Mouse (Mus musculus): ENCODE measurements at regions not wholly inside any gene's neighbourhood (a gene's known extent, or its start where the extent isn't known, plus 50 kb on each side); places are given as distances from the start of the nearest gene placed in this dataset.

GRCm38 (mm10) chr1:186435336-186435972 lies 270.3 kb downstream of the Tgfb2 start:
- DNase-seq, result no peak

DNA sequence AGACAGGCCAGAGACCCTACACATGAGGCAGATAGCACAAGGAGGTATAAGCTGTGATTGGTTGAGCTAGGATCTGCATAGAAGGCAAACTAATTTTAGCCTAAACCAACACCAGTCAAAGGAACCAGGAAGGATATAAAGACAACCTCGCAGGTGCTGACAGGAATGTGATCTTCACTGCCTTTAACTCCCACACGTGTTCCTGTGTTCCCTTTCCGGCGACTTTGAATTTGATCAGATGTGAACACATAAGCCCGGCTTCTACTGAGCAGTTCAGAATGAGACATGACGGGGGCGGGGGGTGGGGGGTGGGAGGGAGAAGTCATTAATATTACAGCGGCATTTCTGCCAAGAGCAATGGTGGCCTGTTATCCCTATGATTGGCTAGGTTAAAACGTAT lies 271.0 kb downstream of the Tgfb2 start:
- DNase-seq, result no peak

DNA sequence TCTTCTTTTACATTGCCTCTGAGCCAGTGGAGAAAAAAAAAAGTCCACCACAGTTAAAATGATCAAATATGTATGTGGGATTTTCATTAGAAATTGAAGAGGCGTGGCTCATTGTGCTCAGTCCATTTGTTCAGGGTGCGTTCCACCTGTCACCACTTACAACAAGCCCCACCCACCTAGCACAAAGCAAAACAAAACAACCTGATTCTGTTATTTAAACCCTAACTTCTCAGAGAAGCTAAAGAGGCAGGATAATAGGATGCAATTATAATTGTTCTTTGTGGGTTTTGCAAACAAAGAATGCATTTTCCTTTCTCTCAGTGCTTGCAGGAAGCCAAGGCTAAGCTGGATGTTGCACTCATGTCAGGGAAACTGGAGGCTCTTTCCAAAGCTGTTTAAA lies 271.8 kb downstream of the Tgfb2 start:
- no peak for DNase-seq

DNA sequence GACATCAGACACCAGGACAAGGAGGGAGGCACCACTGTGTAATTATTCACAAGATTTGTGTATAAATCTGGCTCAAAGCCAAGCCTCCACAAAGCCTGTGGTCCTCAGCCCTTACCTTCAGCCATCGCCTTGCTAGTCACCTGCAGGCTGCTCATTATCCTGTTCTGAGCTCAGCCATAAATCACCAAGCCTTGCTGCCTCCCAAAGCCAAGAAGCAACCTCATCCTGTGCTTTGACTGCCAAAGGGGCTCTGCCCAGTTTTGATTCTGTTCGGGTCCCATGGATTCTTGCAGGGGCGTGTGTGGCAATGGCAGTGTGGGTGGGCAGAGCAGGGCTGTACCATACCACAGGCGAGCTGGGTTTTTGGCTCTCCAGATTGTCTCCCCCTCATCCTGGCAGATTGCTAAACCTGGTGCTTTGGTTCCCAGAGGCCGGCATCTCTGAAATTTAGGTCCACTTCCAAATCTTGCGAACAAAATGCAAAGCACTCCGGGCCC lies 272.6 kb downstream of the Tgfb2 start:
- DNase-seq, result no peak

DNA sequence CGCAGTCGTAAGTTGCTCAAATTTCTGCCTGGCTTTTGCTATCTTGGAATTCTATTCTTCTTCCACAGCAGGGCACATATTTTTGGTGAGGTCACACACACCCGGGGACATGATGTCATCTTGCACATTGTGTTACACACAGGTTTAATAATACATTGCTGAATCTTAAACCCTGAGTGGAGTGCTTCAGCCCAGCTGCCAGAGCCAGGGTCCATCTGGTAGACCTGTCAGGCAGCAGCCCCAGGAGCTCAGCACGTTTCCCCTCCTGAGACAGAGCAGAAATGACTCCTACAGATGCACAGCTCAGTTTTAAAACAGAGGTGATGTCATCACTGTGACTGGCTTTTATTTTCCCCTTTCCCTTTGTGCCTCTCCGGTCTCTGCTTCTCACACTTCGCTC lies 280.4 kb downstream of the Tgfb2 start:
- no peak for DNase-seq

DNA sequence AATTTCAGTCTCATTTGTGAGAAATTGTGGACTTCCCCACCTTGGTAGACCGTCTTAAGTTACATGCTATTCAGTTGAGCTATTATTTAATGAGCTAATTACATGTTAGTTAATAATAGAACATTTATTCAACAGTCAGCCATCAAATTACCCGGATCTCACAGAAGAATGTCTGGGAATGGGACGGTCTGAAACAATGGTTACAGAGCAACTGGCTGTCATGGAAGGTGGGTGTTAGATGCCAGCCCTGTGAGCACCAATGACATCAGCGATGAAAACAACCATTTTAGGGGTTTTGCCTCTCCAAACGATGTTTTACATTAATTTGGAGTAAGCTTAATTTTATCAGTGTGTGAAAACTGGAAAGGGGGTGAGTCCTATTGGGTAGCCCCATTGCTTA lies 281.7 kb downstream of the Tgfb2 start:
- no peak for DNase-seq

DNA sequence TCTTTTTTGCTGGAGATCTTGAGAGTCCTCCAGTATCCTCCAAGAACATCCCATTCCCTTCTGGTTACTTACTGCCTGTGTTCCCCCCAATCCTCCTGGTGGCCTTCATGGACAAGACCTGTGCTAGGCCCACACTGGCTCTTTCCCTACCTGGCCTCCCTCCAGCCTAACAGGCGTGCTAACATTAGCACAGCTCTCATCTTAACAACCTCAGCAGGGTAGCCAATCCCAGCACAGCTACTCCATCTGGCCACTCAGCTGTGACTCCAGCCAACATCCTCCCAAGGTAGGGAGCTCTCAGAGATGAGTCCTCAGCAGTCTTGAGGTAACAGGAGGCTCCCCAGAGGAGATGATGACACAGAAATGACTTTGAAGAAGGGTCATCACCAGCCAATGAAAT lies 288.7 kb downstream of the Tgfb2 start:
- no peak for DNase-seq

DNA sequence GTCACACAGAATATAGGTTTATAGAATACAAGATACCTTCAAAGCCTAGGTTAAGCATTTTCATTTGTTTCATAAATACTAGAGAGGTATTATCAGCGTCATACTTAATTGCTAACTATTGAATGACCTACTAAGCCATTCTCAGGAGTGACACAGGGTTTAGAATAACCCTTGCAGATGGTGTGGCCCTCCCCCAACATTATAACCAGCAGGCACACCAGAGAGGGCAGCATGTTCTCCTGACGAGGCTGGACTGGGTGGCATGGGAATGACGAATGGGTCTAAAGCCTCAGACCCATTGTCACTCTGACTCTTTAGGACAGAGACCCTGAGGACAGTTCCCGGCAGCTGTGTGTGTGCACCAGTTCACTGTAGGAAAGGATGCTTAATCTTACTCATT lies 290.5 kb downstream of the Tgfb2 start:
- no peak for DNase-seq

DNA sequence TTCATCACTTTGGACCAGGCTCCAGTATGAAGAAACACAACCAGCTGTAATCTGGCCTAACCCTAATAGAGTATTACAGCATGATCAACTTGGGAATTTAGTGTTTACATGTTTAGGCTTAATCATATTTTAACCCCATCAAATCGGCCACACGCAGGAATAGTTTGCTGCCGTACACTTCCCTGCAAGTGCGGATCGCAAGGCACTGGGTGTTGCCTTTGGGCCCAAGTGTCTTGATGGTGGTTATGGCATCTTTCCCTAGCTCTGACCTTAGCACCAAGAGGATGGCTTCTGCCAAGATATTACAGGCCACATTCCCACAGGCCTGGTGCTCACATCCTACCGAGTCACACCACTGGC lies 291.9 kb downstream of the Tgfb2 start:
- no peak for DNase-seq

DNA sequence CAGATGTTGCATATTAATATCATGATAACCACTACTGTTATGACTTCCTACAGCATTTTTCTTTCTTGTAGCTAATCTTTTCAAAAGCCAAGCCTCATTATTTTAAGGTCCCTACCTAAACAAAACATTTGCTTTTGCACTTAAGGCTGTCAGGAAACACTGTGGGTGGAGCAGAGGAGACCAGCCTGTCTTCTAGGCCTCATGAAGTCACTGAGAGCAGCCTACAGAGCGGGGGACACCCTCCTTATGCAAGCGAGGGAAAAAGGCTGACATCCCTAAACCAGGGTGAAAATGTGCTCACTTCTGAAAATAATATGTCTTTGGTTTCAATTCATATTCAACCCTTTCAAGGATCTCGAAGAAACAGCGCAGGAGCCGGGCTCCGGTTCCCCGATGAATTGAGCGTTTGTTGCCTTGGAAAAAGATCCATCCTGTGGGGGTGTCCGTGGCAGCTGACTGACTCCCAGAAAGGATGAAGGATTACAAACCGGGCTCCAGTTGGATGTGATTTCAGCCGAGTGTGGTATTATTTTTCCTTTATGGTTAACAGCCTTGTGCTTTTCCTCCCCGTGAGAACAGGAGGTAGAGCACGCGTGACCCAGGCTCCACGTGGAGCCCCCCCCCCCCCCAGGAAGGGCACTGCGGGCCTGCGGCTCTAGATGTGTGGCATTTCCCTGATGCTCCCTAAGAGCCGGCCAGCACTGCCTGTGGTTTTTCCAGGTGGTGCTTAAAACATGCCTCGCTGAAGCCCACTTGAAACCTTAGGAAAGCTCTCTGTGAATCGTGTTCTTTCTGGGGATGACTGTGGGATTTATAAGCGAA lies 292.5 kb downstream of the Tgfb2 start:
- DNase-seq, result peak; percentile 18

DNA sequence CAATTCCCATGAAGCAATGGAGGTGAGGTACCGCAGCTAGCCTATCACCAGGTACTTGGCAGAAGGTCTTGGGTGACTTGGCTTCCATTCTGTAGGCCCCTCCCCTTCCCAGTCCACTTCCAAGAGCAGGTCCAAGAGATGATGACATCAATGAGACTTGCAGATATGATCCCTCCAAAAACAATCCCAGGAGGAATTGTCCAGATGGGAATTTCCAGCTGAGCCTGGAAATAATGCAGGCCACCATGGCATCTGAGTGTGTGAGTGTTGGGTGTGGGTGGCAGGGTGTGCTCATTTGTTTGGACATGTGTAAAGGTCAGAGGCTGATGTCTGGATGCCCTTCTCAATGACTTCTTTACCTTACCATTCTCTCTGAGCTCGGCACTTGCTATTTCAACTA lies 293.5 kb downstream of the Tgfb2 start:
- DNase-seq, result no peak

DNA sequence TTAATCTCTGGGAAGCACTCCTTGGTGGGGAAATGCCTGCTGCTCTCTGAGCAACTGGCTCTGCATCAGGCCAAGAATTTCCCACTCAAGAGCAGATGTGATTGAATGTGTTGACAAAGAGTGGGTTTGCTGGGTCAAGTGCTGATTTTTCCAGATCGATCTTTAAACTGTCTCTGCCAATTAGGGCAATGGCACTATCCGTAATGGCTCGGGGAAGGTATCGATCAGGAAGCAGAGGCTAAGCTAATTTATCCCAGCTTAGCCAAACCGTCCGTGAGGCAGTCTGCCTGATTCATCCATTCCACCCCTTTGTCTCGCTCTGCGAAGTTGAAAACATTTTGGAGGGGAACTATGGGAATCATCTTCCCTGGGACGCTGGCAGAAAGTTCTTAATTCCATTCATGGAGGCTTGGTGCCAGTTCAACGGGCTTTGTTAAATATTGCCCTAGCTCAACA lies 291.9 kb upstream of the Lyplal1 start:
- no peak for DNase-seq

GRCm38 (mm10) chr1:186407656-186408055 lies 290.5 kb upstream of the Lyplal1 start:
- DNase-seq, result peak; percentile 13

GRCm38 (mm10) chr1:186405693-186406092 lies 288.6 kb upstream of the Lyplal1 start:
- no peak for DNase-seq

DNA sequence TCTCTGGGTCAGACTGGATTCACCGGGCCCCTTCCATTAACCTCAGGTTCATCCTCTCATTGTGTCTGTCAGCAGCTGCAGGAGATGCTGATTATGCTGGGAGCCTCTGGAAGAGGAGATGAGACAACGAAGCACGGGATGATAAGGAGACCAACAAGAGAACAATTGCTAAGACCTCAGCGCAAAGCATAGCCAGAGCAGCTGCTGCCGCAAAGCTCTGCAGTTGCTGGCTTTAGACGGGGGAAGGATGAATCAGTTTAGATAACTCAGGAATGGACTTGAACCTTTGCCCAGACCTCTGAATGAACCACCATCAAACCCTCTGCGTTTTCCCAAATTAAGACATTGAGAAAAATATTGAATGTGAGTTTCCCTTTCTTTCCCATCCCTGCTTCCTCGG lies 282.7 kb upstream of the Lyplal1 start:
- peak; percentile 29 for DNase-seq

GRCm38 (mm10) chr1:186393005-186393404 lies 275.9 kb upstream of the Lyplal1 start:
- DNase-seq, result peak; percentile 24

DNA sequence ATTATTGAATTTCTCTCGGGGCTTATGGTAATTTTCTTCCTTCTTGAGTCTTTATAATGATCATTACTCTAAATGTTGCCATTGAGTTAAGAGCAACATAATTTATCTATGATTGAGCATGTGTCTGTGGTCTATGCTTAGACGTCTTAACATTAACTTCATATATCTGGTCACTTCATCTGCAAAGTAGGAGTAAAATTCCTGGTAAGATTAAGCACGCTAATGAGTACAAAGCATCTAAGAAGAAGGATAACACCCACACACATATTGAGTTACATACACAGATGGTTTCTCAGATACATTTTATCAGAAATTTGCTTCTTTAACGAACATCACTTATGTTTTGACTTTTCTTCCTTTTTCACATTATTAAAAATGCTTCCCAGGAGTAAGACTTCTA lies 267.3 kb upstream of the Lyplal1 start:
- no peak for DNase-seq

DNA sequence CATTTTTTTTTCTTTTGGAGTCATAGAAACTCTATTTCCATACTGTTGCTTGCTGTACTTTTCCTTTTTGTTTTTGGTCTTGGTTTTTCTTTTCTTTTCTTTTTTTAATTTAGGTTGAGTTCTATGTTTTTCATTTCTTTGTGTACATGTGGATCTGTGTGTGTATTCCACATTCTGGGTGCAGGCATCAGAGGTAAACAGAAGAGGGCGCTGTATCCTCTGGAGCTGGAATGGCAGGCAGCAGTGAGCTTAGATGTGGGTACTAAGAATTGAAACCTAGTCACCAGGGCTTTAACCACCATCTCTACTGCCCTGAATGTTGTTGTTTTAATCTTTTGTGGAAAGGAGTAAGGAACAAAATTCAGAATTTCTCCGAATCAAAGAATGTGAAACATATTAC lies 266.3 kb upstream of the Lyplal1 start:
- DNase-seq, result no peak

- no peak for DNase-seq
Measured at GRCm38 (mm10) chr1:186383006-186383405, 265.9 kb upstream of the Lyplal1 start.

DNA sequence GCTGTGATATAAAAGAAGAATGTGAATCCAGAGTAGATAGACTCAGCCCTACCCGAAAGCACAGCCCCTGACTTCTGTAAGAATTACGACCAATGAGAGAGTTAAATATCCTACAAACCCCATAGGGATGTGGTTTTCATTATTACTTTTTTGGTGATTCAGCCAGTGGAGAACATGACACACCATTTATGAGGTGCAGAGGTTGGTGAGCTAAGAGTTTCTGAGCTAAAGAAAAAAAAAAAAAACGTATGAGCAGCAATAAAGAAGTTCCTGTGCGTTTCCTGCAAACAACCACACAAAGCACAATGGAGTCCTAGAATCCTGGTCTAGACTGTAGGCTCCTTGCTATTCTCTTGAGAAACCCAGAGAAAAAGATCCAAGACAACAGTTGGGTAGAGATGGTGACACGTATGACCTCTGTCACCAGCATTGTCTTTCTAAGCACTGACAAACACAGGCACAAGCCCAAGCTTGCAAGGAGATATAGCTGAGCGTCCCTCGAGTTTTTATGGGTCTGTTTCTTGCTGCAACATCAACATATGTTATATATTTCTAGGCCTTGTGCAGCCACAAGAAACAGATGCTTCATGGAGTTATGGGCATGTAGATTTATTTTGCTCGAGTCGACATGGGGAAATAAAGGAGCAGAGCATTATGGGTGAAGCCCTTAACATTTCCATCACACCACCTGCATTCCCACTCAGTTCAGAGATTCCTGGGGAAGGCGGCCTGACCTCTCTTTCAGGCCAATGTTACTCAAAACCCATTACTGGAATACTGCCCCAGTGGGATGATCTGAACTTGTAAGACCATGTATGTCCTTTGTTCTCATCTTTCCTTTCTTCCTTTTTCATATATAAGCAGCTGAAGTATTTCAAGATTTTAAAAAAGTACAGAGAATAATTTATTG lies 263.1 kb upstream of the Lyplal1 start:
- DNase-seq, result no peak

GRCm38 (mm10) chr1:186376906-186377623 lies 260.0 kb upstream of the Lyplal1 start:
- DNase-seq, result no peak

DNA sequence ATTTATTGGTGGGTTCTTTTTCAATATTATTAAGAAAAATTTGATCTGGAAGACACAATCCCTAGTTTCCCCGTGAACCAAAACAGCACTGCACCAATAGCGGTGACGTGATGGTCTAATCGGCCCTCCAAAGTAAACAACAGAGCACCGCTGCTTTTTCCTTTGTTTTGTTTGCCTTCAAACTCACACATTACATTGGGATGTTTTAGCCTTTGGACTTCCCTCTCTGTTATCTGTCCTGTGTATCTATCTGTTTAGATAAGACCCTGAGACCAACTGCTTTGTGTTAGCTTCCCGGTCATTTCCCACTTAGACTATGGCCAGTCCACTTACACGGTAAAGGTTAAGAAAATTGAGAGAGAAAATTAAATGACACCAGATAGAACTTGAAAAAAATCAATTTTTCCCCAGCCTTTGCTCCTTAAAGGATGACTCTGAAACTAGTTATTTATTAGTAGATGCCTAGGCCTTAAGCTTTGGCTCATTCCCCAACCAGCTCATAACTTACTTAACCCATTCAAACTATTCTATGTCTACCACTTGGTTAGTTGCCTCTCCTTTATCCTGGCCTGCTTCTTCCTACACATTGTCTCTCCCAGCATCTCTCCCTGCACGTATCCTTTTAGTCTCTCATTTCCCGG lies 257.0 kb upstream of the Lyplal1 start:
- no peak for DNase-seq

Measured in kidney, postnatal 10 days (tissue).